Mouse (Mus musculus) frontal cortex, postnatal 25 days (tissue): ENCODE measurements around the gene Rnf24.

Experiments used
- DNase-seq, 2 experiments: peaks; one replicate each; pipeline ENCODE4 v3.0.0; 2022; ENCODE audit warnings: low spot score in 2 of 2

Gene Rnf24

DNA sequence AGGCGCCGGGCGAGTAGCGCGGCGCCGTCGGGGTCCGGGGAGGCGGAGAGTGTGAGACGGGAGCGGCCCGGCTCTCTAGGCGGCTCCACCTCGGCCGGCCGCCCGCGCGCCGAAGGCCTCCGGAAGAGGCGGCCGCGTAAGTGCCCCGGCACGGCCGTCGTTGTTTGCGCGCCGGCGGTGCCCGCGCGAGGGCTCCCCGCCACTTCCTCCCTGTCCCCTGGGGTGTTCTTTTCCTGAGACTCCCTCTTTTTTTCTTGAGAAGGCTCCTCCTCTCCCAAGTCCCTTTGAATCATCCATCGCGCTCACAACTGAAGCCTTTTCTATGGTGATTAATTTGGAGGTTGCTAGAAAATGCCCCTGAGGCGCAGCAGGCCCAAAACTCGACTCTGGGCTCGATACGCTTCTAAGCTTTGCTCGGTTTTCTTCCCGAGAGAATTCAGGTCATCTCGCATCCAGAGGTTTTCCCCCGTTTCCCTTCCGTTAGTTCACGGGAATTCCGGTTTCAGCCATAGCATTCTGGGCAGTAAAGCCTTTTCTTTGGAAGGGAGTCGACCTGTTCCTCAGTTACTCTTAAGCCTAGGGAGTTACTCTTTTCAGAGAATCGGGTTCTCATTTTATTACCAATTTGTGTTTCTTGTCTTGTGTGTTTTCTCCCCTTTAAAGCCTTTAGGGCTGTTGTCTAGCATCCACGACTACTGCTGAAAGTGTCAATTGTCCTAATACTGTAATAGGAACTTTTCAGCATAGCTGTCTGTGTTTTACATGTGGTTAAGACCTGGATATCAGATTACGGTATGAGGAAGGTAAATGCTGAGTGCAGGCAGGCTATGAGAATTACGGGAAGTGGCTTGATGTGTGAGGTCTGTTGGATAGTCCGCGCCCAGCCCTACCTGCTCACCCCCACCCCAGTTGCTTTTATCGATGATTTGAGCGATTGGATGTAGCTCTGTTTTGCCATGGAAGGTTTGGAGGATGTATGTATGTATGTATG lies 89.7 kb downstream of the Rnf24 start:
- DNase-seq = no peak

DNA sequence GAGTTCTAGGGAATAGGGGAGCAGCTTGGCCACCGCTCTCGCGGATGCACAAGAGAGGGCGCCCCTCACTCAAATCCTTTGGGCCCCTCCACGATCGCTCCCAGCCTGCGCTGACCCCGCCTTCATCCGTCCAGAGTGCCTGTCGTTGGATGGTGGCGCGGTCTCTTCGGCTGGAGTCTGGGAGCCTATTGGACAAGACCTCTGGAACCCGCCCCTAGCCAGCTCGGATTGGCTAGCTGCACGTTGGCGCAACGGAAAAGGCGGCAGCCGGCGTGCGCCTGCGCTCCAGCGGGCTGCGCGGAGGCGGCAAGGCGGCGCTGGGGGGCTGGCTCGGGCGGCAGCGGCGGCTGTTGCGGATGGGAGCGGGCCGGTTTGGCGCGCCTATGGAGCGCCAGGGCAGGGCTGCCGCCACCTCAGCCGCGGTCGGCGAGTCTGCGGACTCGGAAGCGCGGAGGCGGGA lies 90.4 kb downstream of the Rnf24 start, which contains the start of gene Pank2:
TSS of gene Pank2 (plus strand) at position 283 of the 460 bp plus-strand sequence.
- DNase-seq = peak; percentile 96 to 97

DNA sequence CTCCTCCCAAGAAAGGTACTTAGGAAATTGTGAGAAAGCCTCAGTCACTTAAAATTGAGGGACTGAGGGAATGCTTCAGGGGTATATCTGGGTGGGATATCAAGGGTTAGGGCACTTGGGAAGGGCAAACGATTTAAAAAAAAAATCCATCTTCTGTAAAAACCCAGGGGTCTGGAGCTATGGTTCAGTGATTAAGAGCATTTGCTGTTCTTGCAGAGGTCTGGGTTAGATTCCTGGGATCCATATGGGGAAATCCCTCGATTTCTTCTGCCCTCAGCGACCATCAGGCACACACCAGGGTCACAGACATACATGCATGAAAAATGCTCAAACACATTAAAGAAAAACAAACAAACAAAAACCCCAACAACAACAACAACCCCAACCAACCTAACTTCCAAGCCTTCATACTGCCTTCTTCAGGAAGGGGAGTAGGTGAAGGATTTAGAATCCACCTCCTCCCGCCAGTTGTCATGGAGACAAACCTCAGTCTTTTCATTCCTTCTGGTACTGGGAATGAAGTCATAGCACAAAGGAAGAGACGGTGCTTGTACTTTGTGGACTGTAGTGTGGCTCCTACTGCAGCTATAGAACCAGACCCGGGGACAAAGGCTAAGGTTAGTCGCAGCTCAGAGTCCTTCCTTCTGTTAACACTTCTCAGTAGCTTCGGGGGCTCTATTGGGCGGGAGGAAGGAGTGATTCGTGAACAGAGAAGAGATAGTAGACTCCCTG lies 91.0 kb downstream of the Rnf24 start:
- no peak for DNase-seq

DNA sequence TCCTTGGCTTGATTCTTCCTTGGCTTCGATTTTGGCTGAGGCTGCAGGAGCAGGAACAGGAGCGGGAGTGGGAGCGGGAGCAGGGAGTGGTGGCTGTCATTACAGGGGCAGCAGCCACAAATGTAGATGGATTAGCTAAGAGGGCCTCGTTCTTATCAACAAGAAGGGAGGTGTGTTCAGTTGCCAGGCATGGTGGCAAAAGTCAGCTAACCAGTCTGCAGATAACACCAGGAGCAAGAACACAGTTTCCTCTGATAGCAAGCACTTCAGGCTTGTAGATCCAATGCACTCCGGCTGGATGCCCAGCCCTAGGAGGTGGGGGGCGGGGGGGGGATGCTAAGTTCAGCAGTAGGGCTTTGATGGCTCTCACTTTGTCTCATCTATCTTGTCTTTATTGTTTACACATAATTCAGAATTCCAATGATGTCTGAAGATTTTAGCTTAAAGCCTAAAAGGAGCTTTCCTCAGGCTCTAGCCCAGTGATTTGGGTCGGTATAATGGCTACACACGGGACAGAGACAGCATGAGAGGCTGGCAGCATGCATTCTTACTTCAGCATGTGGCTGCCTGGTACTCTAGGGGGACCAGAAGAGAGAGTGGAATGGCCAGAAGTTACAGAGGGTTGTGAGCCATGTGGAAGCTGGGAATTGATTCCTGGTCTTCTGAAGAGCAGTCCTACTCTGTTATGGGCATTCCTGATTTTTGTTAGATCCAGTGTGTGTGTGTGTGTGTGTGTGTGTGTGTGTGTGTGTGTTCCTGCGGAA lies 92.0 kb downstream of the Rnf24 start:
- no peak for DNase-seq

GRCm38 (mm10) chr2:131258693-131259092 lies 94.0 kb downstream of the Rnf24 start:
- DNase-seq = no peak

DNA sequence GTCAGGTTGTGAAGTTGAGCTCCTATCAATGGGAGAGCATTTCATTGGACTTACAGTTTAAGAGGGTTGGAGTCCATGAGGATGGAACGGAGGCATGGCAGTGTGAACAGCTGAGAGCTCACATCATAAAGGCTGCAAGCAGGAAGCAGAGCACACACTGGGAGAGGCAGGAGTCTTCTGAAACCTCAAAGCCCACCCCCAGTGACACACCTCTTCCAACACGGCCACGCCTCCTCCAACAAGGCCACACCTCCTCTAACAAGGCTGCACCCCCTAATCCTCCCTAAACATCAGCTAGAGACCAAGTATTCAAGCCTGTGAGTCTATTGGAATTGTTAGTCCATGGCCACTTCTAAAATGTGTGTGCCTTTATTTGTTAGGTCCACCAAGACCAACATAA lies 97.0 kb downstream of the Rnf24 start:
- DNase-seq = no peak

DNA sequence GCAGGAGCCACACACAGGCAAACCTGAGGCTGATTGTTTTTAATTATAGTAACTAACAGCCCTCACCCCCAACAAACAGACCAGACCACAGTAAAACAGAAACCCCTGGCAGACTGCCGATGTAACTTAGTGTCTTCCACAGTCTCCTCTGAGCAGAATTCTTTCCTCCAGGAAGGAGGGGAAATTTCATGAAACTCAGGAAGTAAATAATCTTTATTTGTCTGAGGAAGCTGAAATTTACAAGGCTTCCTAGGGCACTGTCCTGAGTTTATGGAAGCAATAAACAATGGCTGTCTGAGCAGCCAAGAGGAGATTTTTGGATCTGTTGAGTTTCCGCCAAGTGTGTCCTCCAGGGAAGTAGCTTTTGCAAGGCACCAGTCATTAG lies 98.4 kb downstream of the Rnf24 start:
- DNase-seq = no peak

GRCm38 (mm10) chr2:131253681-131254328 lies 98.9 kb downstream of the Rnf24 start:
- no peak for DNase-seq
